Mouse (Mus musculus): ENCODE data around the gene Megf6. TPM values are rescaled to one million over a fixed set of nuclear protein-coding genes. Genes with fewer than 3 reads are reported as not detected.

The Megf6 gene
- 31.5 and 47.7 TPM in 2 replicates for polyA plus RNA-seq (2015; fragmentation: Nextera tagmentation; extraction: Ambion mirVana)

- peak; percentile 78 for ATAC-seq (replicated peaks; ENCODE audit: insufficient number of reproducible peaks, insufficient read depth, low FRiP score, low read depth)
- under 1% methylated on average over 57 of the region's 61 CpGs for WGBS
- peaks cover 66% of the 10 kb centered on the region for H3K27me3 ChIP-seq
- no peaks in the 10 kb centered on the region for H3K9me3 ChIP-seq (replicated peaks)
- H3K4me3 ChIP-seq, result peak within 1 kb of the TSS; percentile 61
- peak within 1 kb of the TSS; percentile 93 for H3K4me2 ChIP-seq
- peak within 1 kb of the TSS; percentile 48 for H3K9ac ChIP-seq
- H3K36me3 ChIP-seq, result no peaks in the 10 kb centered on the region
- H3K27ac ChIP-seq, result 0 out of 2 replicates have a peak within 1 kb of the TSS, but pooled peaks have one; percentile 28
- peaks cover 34% of the 10 kb centered on the region for H3K4me1 ChIP-seq (replicated peaks)
Measured at GRCm38 (mm10) chr4:154170506-154171150, at the start of gene Megf6. Megf6 (plus strand) TSS chr4:154170730.

- peaks cover 40% of the 10 kb centered on the region for H3K27me3 ChIP-seq
- no peak overlapping the region for H3K4me3 ChIP-seq
- H3K36me3 ChIP-seq, result no peaks in the 10 kb centered on the region
- no peaks in the 10 kb centered on the region for H3K4me1 ChIP-seq (replicated peaks)
- H3K4me2 ChIP-seq, result no peak overlapping the region
- 74% methylated on average over 11 of the region's 11 CpGs for WGBS
- no peak overlapping the region for H3K27ac ChIP-seq
- no peak overlapping the region for H3K9ac ChIP-seq
- ATAC-seq (replicated peaks; ENCODE audit: insufficient number of reproducible peaks, insufficient read depth, low FRiP score, low read depth), result no peak
- H3K9me3 ChIP-seq (replicated peaks), result no peaks in the 10 kb centered on the region
Measured at GRCm38 (mm10) chr4:154121800-154122199, 48.7 kb upstream of the Megf6 start.

- 68% methylated on average over 7 of the region's 7 CpGs for WGBS
- Histone ChIP-seq H3K27ac (no peak overlapping the region), H3K9ac (no peak overlapping the region), H3K4me3 (no peak overlapping the region), H3K36me3 (no peaks in the 10 kb centered on the region), H3K4me1 (replicated peaks) (no peaks in the 10 kb centered on the region), H3K4me2 (no peak overlapping the region), H3K9me3 (replicated peaks) (no peaks in the 10 kb centered on the region), H3K27me3 (peaks cover 42% of the 10 kb centered on the region)
- ATAC-seq (replicated peaks; ENCODE audit: insufficient number of reproducible peaks, insufficient read depth, low FRiP score, low read depth), result no peak
Measured at GRCm38 (mm10) chr4:154122374-154122773, 48.2 kb upstream of the Megf6 start.

- H3K9me3 ChIP-seq (replicated peaks), result no peaks in the 10 kb centered on the region
- no peak overlapping the region for H3K27ac ChIP-seq
- H3K4me1 ChIP-seq (replicated peaks), result no peaks in the 10 kb centered on the region
- no peaks in the 10 kb centered on the region for H3K36me3 ChIP-seq
- H3K4me2 ChIP-seq, result no peak overlapping the region
- ATAC-seq (replicated peaks; ENCODE audit: insufficient number of reproducible peaks, insufficient read depth, low FRiP score, low read depth), result no peak
- no peak overlapping the region for H3K4me3 ChIP-seq
- H3K9ac ChIP-seq, result no peak overlapping the region
- WGBS, result 67% methylated on average over 6 of the region's 6 CpGs
- peaks cover 42% of the 10 kb centered on the region for H3K27me3 ChIP-seq
Measured at GRCm38 (mm10) chr4:154123553-154123952, 47.0 kb upstream of the Megf6 start.

GRCm38 (mm10) chr4:154125202-154125601, 45.3 kb upstream of the Megf6 start:
- Histone ChIP-seq H3K27ac (no peak overlapping the region), H3K27me3 (peaks cover 51% of the 10 kb centered on the region), H3K4me1 (replicated peaks) (no peaks in the 10 kb centered on the region), H3K9ac (no peak overlapping the region), H3K4me2 (no peak overlapping the region), H3K4me3 (no peak overlapping the region), H3K9me3 (replicated peaks) (no peaks in the 10 kb centered on the region), H3K36me3 (no peaks in the 10 kb centered on the region)
- WGBS, result 63% methylated on average over 5 of the region's 5 CpGs
- ATAC-seq (replicated peaks; ENCODE audit: insufficient number of reproducible peaks, insufficient read depth, low FRiP score, low read depth), result no peak

GRCm38 (mm10) chr4:154127273-154127672, 43.3 kb upstream of the Megf6 start:
- Histone ChIP-seq H3K9me3 (replicated peaks) (no peaks in the 10 kb centered on the region), H3K4me1 (replicated peaks) (no peaks in the 10 kb centered on the region), H3K27me3 (peaks cover 60% of the 10 kb centered on the region), H3K9ac (no peak overlapping the region), H3K27ac (no peak overlapping the region), H3K4me3 (no peak overlapping the region), H3K36me3 (no peaks in the 10 kb centered on the region), H3K4me2 (no peak overlapping the region)
- WGBS, result 68% methylated on average over 3 of the region's 3 CpGs
- ATAC-seq (replicated peaks; ENCODE audit: insufficient number of reproducible peaks, insufficient read depth, low FRiP score, low read depth), result no peak

- Histone ChIP-seq H3K9me3 (replicated peaks) (no peaks in the 10 kb centered on the region), H3K9ac (no peak overlapping the region), H3K27me3 (peaks cover 50% of the 10 kb centered on the region), H3K4me2 (no peak overlapping the region), H3K4me1 (replicated peaks) (no peaks in the 10 kb centered on the region), H3K36me3 (no peaks in the 10 kb centered on the region), H3K4me3 (no peak overlapping the region), H3K27ac (no peak overlapping the region)
- no peak for ATAC-seq (replicated peaks; ENCODE audit: insufficient number of reproducible peaks, insufficient read depth, low FRiP score, low read depth)
Measured at GRCm38 (mm10) chr4:154129950-154130349, 40.6 kb upstream of the Megf6 start.

- H3K27me3 ChIP-seq, result peaks cover 52% of the 10 kb centered on the region
- no peaks in the 10 kb centered on the region for H3K36me3 ChIP-seq
- no peak overlapping the region for H3K27ac ChIP-seq
- ATAC-seq (replicated peaks; ENCODE audit: insufficient number of reproducible peaks, insufficient read depth, low FRiP score, low read depth), result no peak
- H3K9ac ChIP-seq, result no peak overlapping the region
- 75% methylated on average over 4 of the region's 4 CpGs for WGBS
- H3K9me3 ChIP-seq (replicated peaks), result no peaks in the 10 kb centered on the region
- no peaks in the 10 kb centered on the region for H3K4me1 ChIP-seq (replicated peaks)
- no peak overlapping the region for H3K4me3 ChIP-seq
- no peak overlapping the region for H3K4me2 ChIP-seq
Measured at GRCm38 (mm10) chr4:154131894-154132293, 38.6 kb upstream of the Megf6 start.

GRCm38 (mm10) chr4:154134803-154135202, 35.7 kb upstream of the Megf6 start:
- 59% methylated on average over 4 of the region's 4 CpGs for WGBS

GRCm38 (mm10) chr4:154137139-154137538, 33.4 kb upstream of the Megf6 start:
- peaks cover 82% of the 10 kb centered on the region for H3K27me3 ChIP-seq

More at GRCm38 (mm10) chr4:154134803-154135202, 35.7 kb upstream of the Megf6 start:
- no peak overlapping the region for H3K27ac ChIP-seq
- H3K4me2 ChIP-seq, result no peak overlapping the region
- H3K36me3 ChIP-seq, result no peaks in the 10 kb centered on the region
- H3K9me3 ChIP-seq (replicated peaks), result no peaks in the 10 kb centered on the region
- peaks cover 5% of the 10 kb centered on the region for H3K4me1 ChIP-seq (replicated peaks)
- H3K27me3 ChIP-seq, result peaks cover 74% of the 10 kb centered on the region
- ATAC-seq (replicated peaks; ENCODE audit: insufficient number of reproducible peaks, insufficient read depth, low FRiP score, low read depth), result no peak
- H3K4me3 ChIP-seq, result no peak overlapping the region
- no peak overlapping the region for H3K9ac ChIP-seq

GRCm38 (mm10) chr4:154139671-154140181, 30.8 kb upstream of the Megf6 start:
- no peak for ATAC-seq (replicated peaks; ENCODE audit: insufficient number of reproducible peaks, insufficient read depth, low FRiP score, low read depth)
- 1% methylated on average over 38 of the region's 59 CpGs for WGBS
- Histone ChIP-seq H3K4me1 (replicated peaks) (peaks cover 33% of the 10 kb centered on the region), H3K36me3 (no peaks in the 10 kb centered on the region), H3K9ac (peak overlapping the region; percentile 50), H3K27me3 (peaks cover 71% of the 10 kb centered on the region), H3K4me3 (peak overlapping the region; percentile 88), H3K27ac (no peak overlapping the region), H3K4me2 (peak overlapping the region; percentile 82), H3K9me3 (replicated peaks) (no peaks in the 10 kb centered on the region)

More at GRCm38 (mm10) chr4:154137139-154137538, 33.4 kb upstream of the Megf6 start:
- H3K9me3 ChIP-seq (replicated peaks), result no peaks in the 10 kb centered on the region
- no peak overlapping the region for H3K9ac ChIP-seq
- ATAC-seq (replicated peaks; ENCODE audit: insufficient number of reproducible peaks, insufficient read depth, low FRiP score, low read depth), result no peak
- peaks cover 26% of the 10 kb centered on the region for H3K4me1 ChIP-seq (replicated peaks)
- H3K4me3 ChIP-seq, result no peak overlapping the region
- no peak overlapping the region for H3K27ac ChIP-seq
- 51% methylated on average over 5 of the region's 5 CpGs for WGBS
- no peaks in the 10 kb centered on the region for H3K36me3 ChIP-seq
- no peak overlapping the region for H3K4me2 ChIP-seq

- Histone ChIP-seq H3K36me3 (no peaks in the 10 kb centered on the region), H3K27ac (no peak within 1 kb of the TSS), H3K9ac (peak within 1 kb of the TSS; percentile 50), H3K9me3 (replicated peaks) (no peaks in the 10 kb centered on the region), H3K4me2 (peak within 1 kb of the TSS; percentile 82), H3K4me3 (peak within 1 kb of the TSS; percentile 88), H3K27me3 (peaks cover 68% of the 10 kb centered on the region), H3K4me1 (replicated peaks) (peaks cover 33% of the 10 kb centered on the region)
- no peak for ATAC-seq (replicated peaks; ENCODE audit: insufficient number of reproducible peaks, insufficient read depth, low FRiP score, low read depth)
- 0% methylated on average over 4 of the region's 4 CpGs for WGBS
Measured at GRCm38 (mm10) chr4:154140182-154140212, 30.5 kb upstream of the Megf6 start, which contains the start of gene Trp73. Trp73 (minus strand) TSS chr4:154140208.
